Mouse (Mus musculus): Measurements from ENCODE around the gene Bhlha15. TPM values are rescaled to one million over a fixed set of nuclear protein-coding genes. Genes with fewer than 3 reads are reported as not detected.

Bhlha15 gene
- total RNA-seq, 2 experiments from 2014 or later: 0.96 to 3.1 TPM

GRCm38 (mm10) chr5:144189327-144189726, 759 bp upstream of the Bhlha15 start:
- no peak for DNase-seq (ENCODE audit: low spot score in 2 of 2)

- no peak for DNase-seq (ENCODE audit: low spot score in 2 of 2)
These were observed 940 bp downstream of the Bhlha15 start for GRCm38 (mm10) chr5:144191026-144191425.

DNA sequence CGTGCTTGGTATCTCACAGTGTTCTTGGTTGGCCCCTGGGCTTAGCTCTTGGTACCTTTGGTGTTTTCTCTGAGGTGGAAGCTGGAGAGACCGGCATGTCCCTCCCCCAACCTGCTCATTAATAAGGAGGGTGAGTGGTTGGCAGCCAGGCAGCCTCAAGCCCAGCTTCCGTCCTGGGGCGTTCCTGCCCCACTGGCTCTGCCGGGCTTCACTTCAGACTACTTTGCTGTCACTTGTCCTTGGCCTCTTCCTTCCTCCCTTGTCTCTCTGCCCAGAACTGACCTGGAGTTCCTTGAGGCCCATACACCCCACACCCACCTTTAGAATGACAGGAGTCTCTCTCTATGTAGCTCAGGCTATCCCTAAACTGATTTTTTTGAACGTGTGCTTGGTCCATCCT, 2.6 kb downstream of the Bhlha15 start:
- DNase-seq (ENCODE audit: low spot score in 2 of 2): no peak

- DNase-seq (ENCODE audit: low spot score in 2 of 2): no peak
These were observed 4.3 kb downstream of the Bhlha15 start for GRCm38 (mm10) chr5:144194416-144194815.

DNA sequence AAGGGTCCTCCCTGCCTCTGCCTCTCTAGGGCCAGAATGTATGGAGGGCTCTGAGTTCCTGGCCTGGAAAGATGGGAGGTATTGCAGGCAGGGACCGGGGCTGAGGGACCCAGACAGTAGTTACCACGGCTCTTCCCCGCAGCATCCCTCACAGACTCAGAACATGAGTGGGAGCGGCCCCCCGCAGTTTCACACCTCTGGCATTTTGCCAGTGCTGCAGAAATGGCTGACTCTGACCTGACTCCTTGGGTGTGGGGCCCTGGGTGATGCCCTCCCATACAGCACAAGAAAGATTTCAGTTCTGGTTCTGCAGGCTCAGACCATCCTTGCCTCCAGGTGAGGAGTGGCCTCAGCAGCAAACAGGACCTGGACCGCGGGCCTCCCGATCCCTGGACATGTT, 5.5 kb downstream of the Bhlha15 start:
- DNase-seq (ENCODE audit: low spot score in 2 of 2): no peak

DNA sequence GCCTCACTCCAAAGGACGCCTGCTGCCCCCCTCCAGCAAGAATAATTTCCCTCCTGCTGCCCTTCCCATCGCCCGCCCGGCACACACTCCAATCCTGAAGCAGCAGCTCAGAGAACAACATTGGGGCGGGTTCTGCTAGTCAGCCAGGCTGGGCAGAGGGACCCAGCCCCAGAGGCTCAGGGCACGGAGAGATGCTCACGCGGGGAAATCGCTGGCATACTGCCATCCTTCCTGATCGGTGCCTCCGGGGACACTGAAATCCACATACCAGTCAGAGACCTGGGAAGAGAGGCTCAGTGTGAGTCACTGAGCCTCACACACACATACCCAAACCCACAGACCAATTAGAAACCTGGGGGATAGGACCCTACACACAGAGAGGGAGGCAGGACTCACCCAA, 10.5 kb downstream of the Bhlha15 start:
- no peak for DNase-seq (ENCODE audit: low spot score in 2 of 2)

- DNase-seq (ENCODE audit: low spot score in 2 of 2): no peak
These were observed 12.3 kb downstream of the Bhlha15 start for GRCm38 (mm10) chr5:144202430-144202829.

DNA sequence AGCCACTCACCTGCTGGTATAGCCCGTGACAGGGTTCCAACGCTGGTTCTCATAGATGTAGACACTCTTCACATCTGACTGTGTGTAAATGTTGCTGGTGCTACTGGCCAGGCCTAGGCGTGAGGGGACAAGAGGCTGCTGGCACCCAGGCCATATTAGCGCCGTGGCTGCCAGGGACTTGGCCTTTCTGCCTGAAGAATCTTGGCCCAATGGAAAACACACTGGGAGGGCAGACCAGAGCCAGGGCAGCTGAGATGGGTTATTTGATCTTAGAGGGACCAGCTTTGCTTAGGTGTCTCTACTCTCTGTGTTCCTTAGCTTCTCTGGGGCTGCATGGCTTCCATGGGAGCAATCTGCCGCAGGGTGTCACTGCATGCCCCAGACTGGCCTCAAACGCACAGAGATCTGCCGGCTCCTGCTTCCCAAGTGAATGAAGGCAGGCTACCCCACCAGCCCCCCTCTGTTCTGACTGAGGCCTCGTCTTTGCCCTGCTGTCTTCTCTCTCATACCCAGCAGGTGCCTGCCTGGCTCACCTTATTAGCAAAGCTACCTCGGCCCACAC, 13.4 kb downstream of the Bhlha15 start:
- DNase-seq (ENCODE audit: low spot score in 2 of 2): no peak

GRCm38 (mm10) chr5:144204303-144204702, 14.2 kb downstream of the Bhlha15 start:
- DNase-seq (ENCODE audit: low spot score in 2 of 2): no peak

- DNase-seq (ENCODE audit: low spot score in 2 of 2): no peak
These were observed 14.8 kb downstream of the Bhlha15 start for GRCm38 (mm10) chr5:144204911-144205310.

- no peak for DNase-seq (ENCODE audit: low spot score in 2 of 2)
These were observed 16.0 kb downstream of the Bhlha15 start for GRCm38 (mm10) chr5:144206069-144206468.

- DNase-seq (ENCODE audit: low spot score in 2 of 2): no peak
These were observed 17.4 kb downstream of the Bhlha15 start for GRCm38 (mm10) chr5:144207478-144207877.

GRCm38 (mm10) chr5:144214453-144214852, 24.4 kb downstream of the Bhlha15 start:
- no peak for DNase-seq (ENCODE audit: low spot score in 2 of 2)

GRCm38 (mm10) chr5:144215992-144216391, 25.9 kb downstream of the Bhlha15 start:
- no peak for DNase-seq (ENCODE audit: low spot score in 2 of 2)

DNA sequence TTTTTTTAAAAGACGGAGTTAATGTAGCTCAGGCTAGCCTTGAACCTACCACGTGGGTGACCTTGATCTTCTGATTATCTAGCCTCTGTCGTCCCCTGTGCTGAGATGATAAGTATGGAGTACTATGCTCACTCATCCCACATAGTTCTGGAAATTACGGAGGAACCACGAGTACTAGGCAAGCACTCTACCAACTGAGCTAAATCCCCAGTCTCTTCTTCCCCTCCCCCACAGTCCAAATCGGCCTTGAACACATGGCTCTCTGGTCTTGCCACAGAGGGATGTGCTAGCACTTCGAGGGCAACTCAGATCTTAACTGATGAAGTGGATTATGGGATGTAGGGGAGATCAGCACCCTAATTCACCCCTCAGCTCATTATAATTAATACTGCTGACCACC, 28.0 kb downstream of the Bhlha15 start:
- DNase-seq (ENCODE audit: low spot score in 2 of 2): no peak

DNA sequence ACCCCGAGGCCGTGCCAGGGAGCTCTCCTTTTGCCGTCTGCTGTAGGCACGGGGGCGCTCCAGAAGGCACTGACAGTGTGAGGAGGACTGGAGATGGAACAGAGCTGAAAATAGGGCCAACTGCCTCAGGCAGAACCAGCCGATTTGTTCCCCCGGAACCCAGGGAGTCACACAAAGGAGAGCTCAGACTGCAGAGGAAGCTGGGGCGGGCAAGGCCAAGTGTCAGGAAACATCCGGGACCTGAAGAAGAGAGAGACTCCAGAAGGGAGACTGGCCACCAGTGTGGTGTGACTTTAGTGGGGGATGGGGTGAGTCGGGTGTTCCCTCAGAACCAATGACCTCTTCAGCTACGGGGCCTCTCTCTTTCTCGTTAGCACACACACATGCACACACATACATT, 29.2 kb downstream of the Bhlha15 start:
- DNase-seq (ENCODE audit: low spot score in 2 of 2): no peak

DNA sequence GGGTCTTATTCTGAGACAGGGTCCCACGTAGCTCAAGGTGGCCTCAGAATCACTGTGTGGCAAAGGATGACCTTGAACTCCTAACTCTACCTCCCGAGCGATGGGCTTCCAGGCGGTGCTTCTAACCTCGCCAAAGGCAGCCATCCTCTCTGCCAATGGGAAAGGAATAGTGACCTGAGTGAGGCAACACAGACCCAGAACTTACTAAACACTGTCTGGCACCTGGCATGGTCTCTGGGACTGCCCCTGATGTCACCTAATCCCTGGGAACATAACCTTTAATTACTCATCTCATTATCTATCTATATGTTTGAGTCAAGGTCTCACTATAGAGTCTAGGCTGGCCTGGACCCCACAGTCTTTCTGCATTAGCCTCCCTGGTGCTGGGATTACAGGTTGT, 29.9 kb downstream of the Bhlha15 start:
- no peak for DNase-seq (ENCODE audit: low spot score in 2 of 2)

- DNase-seq (ENCODE audit: low spot score in 2 of 2): no peak
These were observed 31.2 kb downstream of the Bhlha15 start for GRCm38 (mm10) chr5:144221305-144221704.

- DNase-seq (ENCODE audit: low spot score in 2 of 2): no peak
These were observed 32.9 kb downstream of the Bhlha15 start for GRCm38 (mm10) chr5:144222811-144223502.

GRCm38 (mm10) chr5:144223503-144223862, 33.4 kb downstream of the Bhlha15 start, which contains the start of gene Tecpr1:
TSS of gene Tecpr1 (minus strand) at chr5:144223615.
- peak; percentile 82 to 87 for DNase-seq (ENCODE audit: low spot score in 2 of 2)

DNA sequence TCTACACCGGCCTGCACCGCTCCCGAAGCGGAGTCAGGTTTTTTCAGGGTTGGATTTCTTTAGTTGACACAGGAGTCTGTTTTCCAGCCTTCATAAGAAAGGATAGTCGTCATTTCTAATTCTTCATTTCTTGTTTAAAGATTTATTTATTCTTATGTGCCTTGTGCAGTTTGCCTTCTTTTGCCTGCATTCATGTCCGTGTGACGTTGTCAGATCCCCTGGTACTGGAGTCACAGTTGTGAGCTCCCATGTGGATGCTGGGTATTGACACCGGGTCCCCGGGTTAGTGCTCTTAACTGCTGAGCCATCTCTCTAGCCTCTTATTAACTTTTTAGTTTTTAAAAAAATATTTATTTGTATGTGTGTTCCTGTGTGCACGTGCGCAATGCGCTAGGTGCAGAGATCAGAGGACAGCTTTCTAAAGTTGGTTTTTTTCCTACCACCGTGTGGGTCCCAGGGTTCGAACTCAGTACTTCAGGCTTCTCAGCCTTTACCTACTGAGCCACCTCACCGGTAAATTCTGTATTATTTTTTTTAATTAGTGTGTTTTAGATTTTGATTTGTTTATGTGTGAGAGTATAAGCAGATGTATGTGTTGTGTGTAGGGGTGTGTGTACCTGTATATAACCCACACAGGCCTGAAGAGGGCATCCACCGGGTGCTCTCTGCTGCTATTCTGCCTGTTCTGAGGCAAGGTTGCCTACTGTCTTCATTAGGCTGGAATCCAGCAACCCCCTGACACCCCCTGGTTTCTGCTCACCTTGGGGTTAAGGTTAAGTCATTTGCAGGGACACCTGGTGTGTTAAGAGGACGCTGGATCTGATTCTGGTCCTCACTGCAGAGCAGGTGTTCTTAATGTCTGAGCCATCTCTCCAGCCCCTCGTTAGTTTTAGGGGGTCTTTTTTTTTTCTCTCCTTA, 34.1 kb downstream of the Bhlha15 start:
- no peak for DNase-seq (ENCODE audit: low spot score in 2 of 2)

- no peak for DNase-seq (ENCODE audit: low spot score in 2 of 2)
These were observed 36.1 kb downstream of the Bhlha15 start for GRCm38 (mm10) chr5:144226220-144226619.

Data from adrenal gland, postnatal 4 days (tissue).